Mouse (Mus musculus): ENCODE results near the gene Akap17b. TPM values are rescaled to one million over a fixed set of nuclear protein-coding genes. Genes with fewer than 3 reads are reported as not detected.

Akap17b gene
- total RNA-seq, 2 experiments from 2014 or later = 8.7 to 9.0 TPM

DNA sequence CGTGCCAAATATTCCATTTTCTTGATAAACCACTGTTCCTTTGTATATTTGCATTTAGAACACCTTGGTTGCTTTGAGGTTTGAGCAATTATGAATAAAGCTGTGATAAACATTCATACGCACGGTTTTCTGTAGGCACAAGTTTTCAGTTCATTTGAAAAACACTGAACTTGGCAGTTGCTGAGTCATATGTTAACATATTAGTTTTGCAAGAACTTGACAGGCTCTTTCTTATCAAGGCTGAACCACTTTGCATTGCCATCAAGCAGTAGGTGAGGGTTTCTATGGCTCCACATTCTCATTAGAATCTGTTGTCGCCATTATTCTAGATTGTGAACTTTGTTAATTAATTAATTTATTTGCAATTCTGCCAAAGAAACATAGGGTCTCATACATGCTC, 85.0 kb downstream of the Akap17b start:
- Histone ChIP-seq H3K27ac (no peak overlapping the region), H3K4me3 (no peak overlapping the region)
- TF ChIP-seq CTCF (conservative IDR thresholded peaks at IDR 0.05) = no peak
- DNase-seq (ENCODE audit: low spot score in 2 of 2) = no peak

Other genes with a start within 250 kb of the Akap17b start
- not detected for gene Gm6268, start 244.1 kb downstream of the Akap17b start, total RNA-seq (2021)
- 1 to 10 TPM; 2.0 TPM for gene Gm14569, start 153.6 kb downstream of the Akap17b start, total RNA-seq (2021)
- 100 to 1,000 TPM; 275 to 285 TPM for gene Pgrmc1, start 47.2 kb downstream of the Akap17b start, total RNA-seq (2021)
- under 1 TPM in 1 of 2 experiments, not detected in 1; 0.44 TPM for gene Slc25a43, start 98.3 kb upstream of the Akap17b start, total RNA-seq (2021)
- 100 to 1,000 TPM; 325 to 333 TPM for gene Slc25a5, start 150.3 kb upstream of the Akap17b start, total RNA-seq (2021)
- 10 to 100 TPM; 52.0 to 53.8 TPM for gene Ube2a, start 228.5 kb upstream of the Akap17b start, total RNA-seq (2021)
- 10 to 100 TPM; 40.4 TPM for gene C330007P06Rik, start 228.7 kb upstream of the Akap17b start, total RNA-seq (2021)

Measured in layer of hippocampus, adult 2 months (tissue).